Mouse (Mus musculus) layer of hippocampus, adult 11-12 months (tissue): ENCODE measurements around the gene Trmt44.
"Not testable (repeated sequence)": the region's sequence is repeated elsewhere in the genome, so short reads cannot be mapped to it uniquely, and the experiment has no call there.

Experiments used
- DNase-seq: peaks from one replicate; pipeline ENCODE4 v3.0.0; 2022; ENCODE audit warnings: low spot score

Trmt44 gene

DNA sequence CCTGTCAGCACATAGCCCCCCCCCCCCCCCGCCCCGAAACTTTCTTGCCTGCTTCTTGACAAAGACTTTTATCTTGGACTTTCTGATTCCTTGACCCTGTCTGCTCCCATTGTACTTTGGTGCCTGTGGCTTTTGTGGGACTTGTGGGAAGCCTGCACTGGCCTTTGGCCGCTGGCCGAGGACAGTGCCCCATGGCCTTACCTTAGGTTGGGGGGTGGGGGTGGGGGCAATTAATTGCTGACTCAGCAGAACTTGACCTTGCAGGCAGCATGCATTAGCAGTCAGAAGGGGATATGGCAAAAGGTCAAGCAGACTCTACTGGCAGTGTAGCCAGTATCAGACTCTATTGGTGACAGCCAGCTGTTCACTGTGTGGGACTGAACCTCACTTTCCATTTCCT, 16.6 kb upstream of the Trmt44 start:
- DNase-seq = no peak

- DNase-seq = not testable (repeated sequence)
These were observed 9.4 kb upstream of the Trmt44 start for GRCm38 (mm10) chr5:35584259-35584658.

- DNase-seq = no peak
These were observed 8.4 kb upstream of the Trmt44 start for GRCm38 (mm10) chr5:35583221-35583783.

DNA sequence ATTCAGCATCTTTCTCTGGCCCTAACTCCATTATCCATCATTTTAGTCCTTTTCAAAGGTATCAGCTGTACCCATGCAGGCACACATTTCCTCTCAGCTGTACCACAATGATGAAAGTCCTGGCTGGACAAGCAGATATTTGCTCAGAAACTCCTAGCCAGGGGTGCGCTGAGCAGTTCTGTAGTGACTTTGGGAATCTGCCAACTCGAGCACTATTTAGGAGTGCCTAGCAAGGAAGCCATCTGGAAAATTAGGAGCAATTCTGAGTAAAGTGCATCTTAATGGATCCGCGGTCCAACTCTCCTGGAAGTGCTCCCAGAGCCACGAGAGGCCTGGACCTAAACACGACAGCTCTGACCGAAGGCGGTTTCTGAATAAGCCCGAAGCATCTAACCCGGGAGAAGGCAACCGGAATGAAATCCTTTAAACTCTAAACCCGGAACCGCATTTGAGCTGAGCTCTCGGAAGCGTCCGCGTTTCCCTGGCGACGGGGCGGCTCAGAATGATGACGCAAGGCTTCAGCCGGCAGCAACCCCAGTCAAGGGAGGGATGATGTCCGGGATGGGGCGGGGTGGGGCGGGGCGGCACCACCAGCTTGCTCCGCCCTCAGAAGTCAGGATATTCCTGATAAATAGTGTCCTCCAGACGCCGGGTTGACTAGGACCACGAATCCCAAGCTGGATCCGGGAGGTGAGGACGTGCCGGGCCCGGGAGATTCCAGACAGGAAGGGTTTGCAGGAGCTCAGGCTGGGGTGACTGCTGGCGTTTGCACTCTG, 7.8 kb upstream of the Trmt44 start, which contains the start of gene Acox3:
Gene Acox3, plus strand, starts transcription at position 596 of the 776 bp plus-strand sequence.
- DNase-seq = peak; percentile 98

DNA sequence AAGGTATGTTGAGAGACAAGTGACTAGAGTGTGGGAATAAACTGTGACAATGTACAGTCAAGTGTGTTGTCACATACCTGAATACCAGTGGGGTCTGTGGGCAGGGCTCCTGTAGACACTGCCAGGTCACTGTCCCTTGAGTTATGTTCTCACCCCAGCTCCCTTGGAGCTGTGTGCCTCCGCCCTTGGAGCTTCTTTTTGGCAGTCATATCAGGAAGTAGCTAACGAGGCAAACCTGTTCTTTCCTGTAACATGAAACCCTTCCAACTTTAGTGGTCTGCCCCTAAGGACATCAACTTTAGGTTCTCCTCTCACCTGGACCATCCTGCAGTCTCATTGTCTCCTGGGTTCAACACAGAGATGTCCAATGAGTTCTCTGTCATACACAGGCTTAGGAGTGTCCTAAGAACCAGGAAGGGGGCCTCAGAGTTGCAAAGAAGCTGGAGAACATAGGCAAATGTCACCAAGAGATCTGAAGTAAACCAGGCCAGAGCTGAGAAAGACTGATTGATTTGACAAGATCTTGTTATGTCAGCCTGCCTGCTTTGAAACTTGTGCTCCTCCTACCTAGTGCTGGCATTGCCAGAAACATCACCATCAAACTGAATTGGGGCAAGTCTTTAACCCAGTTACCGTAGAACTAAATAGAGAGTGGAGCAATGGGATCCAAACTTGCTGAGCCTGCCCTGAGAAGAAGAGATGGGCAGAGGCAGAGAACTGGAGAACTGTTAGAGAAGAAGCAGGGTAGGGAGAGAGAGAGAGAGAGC, 5.5 kb upstream of the Trmt44 start:
- no peak for DNase-seq

GRCm38 (mm10) chr5:35579247-35579893, 4.5 kb upstream of the Trmt44 start:
- DNase-seq = no peak

DNA sequence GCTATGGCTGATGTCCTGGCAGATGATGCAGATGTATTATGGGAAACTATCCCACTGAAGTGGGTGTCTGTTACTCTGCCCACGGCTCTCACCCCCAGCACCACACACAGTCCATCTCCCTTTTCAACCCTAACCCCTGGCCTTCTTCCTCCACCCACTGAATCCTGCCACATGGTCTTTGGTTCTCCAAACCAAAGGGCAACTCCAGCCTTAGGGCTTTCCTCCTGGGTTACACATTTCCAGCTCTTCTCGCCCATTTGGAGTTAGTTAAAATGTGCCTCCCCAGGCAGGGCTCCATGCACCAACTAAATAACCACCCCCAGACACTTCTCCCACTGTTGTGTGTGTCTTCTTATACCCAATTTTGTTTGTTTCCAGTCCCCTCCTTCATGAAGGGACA, 3.5 kb upstream of the Trmt44 start:
- no peak for DNase-seq

- DNase-seq = no peak
These were observed 1.6 kb upstream of the Trmt44 start for GRCm38 (mm10) chr5:35576409-35577020.

DNA sequence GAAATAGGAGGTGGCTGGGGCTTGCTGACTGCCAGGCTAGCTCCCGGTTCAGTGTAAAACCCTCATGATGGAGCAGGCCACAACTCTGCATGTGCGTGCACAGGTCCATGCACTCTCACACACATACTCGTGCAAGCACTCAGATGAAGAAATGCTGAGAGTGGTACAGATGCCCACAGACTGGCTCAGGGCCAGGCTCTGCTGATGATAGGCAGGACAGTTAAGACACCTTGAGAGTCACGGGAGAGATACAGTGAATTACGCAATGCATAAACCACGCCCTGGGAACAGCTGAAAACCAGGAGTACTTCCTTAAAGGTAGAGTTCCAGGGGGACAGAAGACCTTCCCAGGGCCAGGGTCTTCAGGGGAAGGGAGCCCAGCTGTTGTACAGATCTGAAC, 3.3 kb downstream of the Trmt44 start:
- no peak for DNase-seq

- DNase-seq = no peak
These were observed 8.2 kb downstream of the Trmt44 start for GRCm38 (mm10) chr5:35566632-35567031.

- no peak for DNase-seq
These were observed 9.7 kb downstream of the Trmt44 start for GRCm38 (mm10) chr5:35565217-35565616.

- peak; percentile 66 for DNase-seq
These were observed 11.4 kb downstream of the Trmt44 start for GRCm38 (mm10) chr5:35563449-35563848.

GRCm38 (mm10) chr5:35562616-35563015, 12.3 kb downstream of the Trmt44 start:
- DNase-seq = no peak

DNA sequence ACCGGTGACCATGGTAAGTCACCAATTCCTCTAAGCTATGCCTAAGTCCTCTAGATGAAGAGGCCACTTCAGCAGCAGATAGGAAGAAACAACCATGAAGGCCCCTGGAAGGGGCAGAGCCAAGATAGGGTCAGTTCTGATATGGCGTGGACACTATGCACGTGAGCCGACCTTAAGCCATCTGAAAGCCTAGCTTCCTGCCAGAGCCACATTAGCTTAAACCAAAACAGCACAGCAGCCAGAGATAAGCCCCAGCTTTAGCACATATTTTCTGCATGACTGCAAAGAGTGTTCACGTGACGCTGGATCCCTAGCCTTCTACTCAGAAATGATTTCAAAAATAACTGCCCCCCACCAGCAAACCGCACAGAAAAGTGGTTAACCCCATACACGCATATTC, 15.4 kb downstream of the Trmt44 start:
- DNase-seq = no peak

- DNase-seq = no peak
These were observed 16.8 kb downstream of the Trmt44 start for GRCm38 (mm10) chr5:35557946-35558621.

DNA sequence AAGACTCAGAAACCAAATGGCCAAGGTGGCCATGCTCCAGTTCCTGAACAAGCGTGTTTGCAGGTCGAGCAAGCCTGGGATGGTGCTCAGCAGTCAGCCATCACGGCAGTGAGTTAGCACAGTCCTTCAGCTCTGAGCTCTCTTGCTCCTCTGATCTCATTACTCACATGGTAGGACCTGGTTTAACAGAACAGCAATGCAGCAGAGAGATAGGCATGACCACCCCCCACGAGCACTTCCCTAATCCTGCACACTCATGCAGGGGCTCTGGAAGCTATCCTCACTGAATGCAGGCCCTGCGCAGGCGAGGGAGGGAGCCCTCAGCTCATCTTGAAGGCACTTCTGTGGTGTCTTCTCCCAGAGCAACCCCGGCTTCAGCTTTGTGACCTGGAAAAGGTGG, 18.5 kb downstream of the Trmt44 start:
- DNase-seq = no peak

GRCm38 (mm10) chr5:35552838-35553539, 21.9 kb downstream of the Trmt44 start:
- no peak for DNase-seq

- DNase-seq = no peak
These were observed 22.7 kb downstream of the Trmt44 start for GRCm38 (mm10) chr5:35551855-35552837.

DNA sequence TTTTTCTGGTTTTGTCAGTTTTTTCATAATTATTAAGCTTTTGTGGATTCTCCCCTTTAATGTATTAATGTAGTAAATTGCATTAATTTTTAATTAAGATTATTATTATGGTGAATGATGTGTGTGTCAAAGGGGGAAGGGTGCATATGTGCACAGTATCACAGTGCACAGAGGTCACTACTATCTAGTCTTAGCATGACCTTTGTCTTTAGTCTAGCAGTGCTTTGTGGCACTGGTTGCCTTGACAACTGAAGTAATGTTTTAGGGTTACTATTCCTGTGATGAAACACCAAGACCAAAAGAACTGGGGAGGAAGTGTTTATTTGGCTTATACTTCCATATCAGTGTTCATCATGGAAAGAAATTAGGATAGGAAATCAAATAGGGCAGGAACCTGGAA, 28.7 kb downstream of the Trmt44 start:
- DNase-seq = no peak
